Mouse (Mus musculus): Measurements from ENCODE around the gene Ptgfr. TPM values are rescaled to one million over a fixed set of nuclear protein-coding genes. Genes with fewer than 3 reads are reported as not detected.

Gene Ptgfr
- polyA plus RNA-seq (2012) = not detected in 2 replicates

GRCm38 (mm10) chr3:151836871-151837680 lies at the start of gene Ptgfr:
Gene Ptgfr (minus strand): TSS chr3:151837630.
- no peak for TF ChIP-seq GATA1 (IDR thresholded peaks at IDR 0.05; ENCODE audit: low read length)

GRCm38 (mm10) chr3:151883881-151884280 lies 46.5 kb upstream of the Ptgfr start:
- TF ChIP-seq GATA1 (IDR thresholded peaks at IDR 0.05; ENCODE audit: low read length) = no peak

GRCm38 (mm10) chr3:151879981-151880380 lies 42.6 kb upstream of the Ptgfr start:
- TF ChIP-seq GATA1 (IDR thresholded peaks at IDR 0.05; ENCODE audit: low read length) = no peak

- TF ChIP-seq GATA1 (IDR thresholded peaks at IDR 0.05; ENCODE audit: low read length) = no peak
These were observed 31.5 kb upstream of the Ptgfr start for GRCm38 (mm10) chr3:151868970-151869369.

GRCm38 (mm10) chr3:151851344-151851743 lies 13.9 kb upstream of the Ptgfr start:
- TF ChIP-seq GATA1 (IDR thresholded peaks at IDR 0.05; ENCODE audit: low read length) = no peak

- TF ChIP-seq GATA1 (IDR thresholded peaks at IDR 0.05; ENCODE audit: low read length) = no peak
These were observed 13.2 kb upstream of the Ptgfr start for GRCm38 (mm10) chr3:151850621-151851020.

- no peak for TF ChIP-seq GATA1 (IDR thresholded peaks at IDR 0.05; ENCODE audit: low read length)
These were observed 8.9 kb upstream of the Ptgfr start for GRCm38 (mm10) chr3:151846292-151846691.

GRCm38 (mm10) chr3:151844361-151845154 lies 7.1 kb upstream of the Ptgfr start:
- no peak for TF ChIP-seq GATA1 (IDR thresholded peaks at IDR 0.05; ENCODE audit: low read length)

GRCm38 (mm10) chr3:151840688-151841087 lies 3.3 kb upstream of the Ptgfr start:
- TF ChIP-seq GATA1 (IDR thresholded peaks at IDR 0.05; ENCODE audit: low read length) = no peak

GRCm38 (mm10) chr3:151838372-151838771 lies 942 bp upstream of the Ptgfr start:
- no peak for TF ChIP-seq GATA1 (IDR thresholded peaks at IDR 0.05; ENCODE audit: low read length)

GRCm38 (mm10) chr3:151837749-151838148 lies 319 bp upstream of the Ptgfr start:
- TF ChIP-seq GATA1 (IDR thresholded peaks at IDR 0.05; ENCODE audit: low read length) = no peak

GRCm38 (mm10) chr3:151836451-151836850 lies 979 bp downstream of the Ptgfr start:
- TF ChIP-seq GATA1 (IDR thresholded peaks at IDR 0.05; ENCODE audit: low read length) = no peak

GRCm38 (mm10) chr3:151835831-151836230 lies 1.6 kb downstream of the Ptgfr start:
- TF ChIP-seq GATA1 (IDR thresholded peaks at IDR 0.05; ENCODE audit: low read length) = no peak

- no peak for TF ChIP-seq GATA1 (IDR thresholded peaks at IDR 0.05; ENCODE audit: low read length)
These were observed 9.3 kb downstream of the Ptgfr start for GRCm38 (mm10) chr3:151827950-151828610.

GRCm38 (mm10) chr3:151819811-151820210 lies 17.6 kb downstream of the Ptgfr start:
- no peak for TF ChIP-seq GATA1 (IDR thresholded peaks at IDR 0.05; ENCODE audit: low read length)

- TF ChIP-seq GATA1 (IDR thresholded peaks at IDR 0.05; ENCODE audit: low read length) = no peak
These were observed 19.2 kb downstream of the Ptgfr start for GRCm38 (mm10) chr3:151818265-151818664.
